Mouse (Mus musculus) kidney, adult 2 months (tissue): ENCODE data around the gene Ddah2.

Experiments used
- CTCF ChIP-seq: fragments of 200-500 bp; conservative IDR thresholded peaks from 2 replicates; pipeline ENCODE4 v1.5.1; 2011; ENCODE audit warnings: low read depth, mild to moderate bottlenecking, control low read depth, low read length, moderate library complexity, mixed read lengths; ENCODE audit not compliant: insufficient read depth, insufficient read length
- POLR2A ChIP-seq: fragments of 200-500 bp; IDR thresholded peaks from one replicate; pipeline ENCODE4 v1.6.1; 2011; ENCODE audit warnings: low read depth, low read length, control low read depth

DNA sequence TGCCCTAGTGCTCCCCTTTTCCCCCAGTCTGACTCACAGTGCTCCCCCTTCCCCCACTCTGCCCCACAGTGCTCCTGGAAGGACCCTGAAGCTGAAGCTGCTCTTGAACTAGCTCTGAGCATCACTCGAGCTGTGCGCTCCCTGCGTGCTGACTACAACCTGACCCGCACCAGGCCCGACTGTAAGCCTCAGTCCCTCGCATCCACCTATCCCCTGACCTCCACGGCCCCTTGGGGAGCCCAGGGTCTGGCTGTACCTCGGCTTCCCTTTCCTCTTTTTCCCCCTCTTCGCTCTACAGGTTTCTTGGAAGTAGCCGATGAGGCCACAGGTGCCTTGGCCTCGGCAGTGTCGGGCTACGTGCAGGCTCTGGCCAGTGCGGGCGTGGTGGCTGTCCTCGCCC lies 43.5 kb upstream of the Ddah2 start:
- TF ChIP-seq POLR2A (no peak), CTCF (no peak)
